Mouse (Mus musculus): Measurements from ENCODE around the gene Slc39a9. TPM values are rescaled to one million over a fixed set of nuclear protein-coding genes. Genes with fewer than 3 reads are reported as not detected.
A peak's percentile ranks its signal among the peaks of the same experiment; 100 is the strongest.

Gene Slc39a9
- polyA plus RNA-seq, 1 experiment from 2014 or later: 23.8 TPM

GRCm38 (mm10) chr12:80715915-80716314 lies 72.2 kb downstream of the Slc39a9 start:
- Histone ChIP-seq H3K4me1 (ENCODE audit: control insufficient read depth, insufficient read depth, low read length) (no peaks in the 10 kb centered on the region), H3K9me3 (ENCODE audit: control insufficient read depth, low read length) (no peaks in the 10 kb centered on the region), H3K4me3 (ENCODE audit: low read depth, low read length) (no peak overlapping the region), H3K4me2 (ENCODE audit: low read depth, severe bottlenecking) (no peak overlapping the region), H3K27ac (replicated peaks; ENCODE audit: low read depth, low read length) (no peak overlapping the region), H3K36me3 (ENCODE audit: control insufficient read depth, insufficient read depth, low read length) (no peaks in the 10 kb centered on the region), H3K27me3 (ENCODE audit: control insufficient read depth, insufficient read depth, low read length) (no peaks in the 10 kb centered on the region), H3K9ac (ENCODE audit: low read length) (no peak overlapping the region)
- WGBS: 83% methylated on average over 6 of the region's 6 CpGs
- DNase-seq (ENCODE audit: low spot score): no peak
- ATAC-seq (ENCODE audit: insufficient number of reproducible peaks, low FRiP score, low TSS enrichment, low read depth): no peak

- Histone ChIP-seq H3K9me3 (ENCODE audit: control insufficient read depth, low read length) (no peaks in the 10 kb centered on the region), H3K27ac (replicated peaks; ENCODE audit: low read depth, low read length) (no peak overlapping the region), H3K9ac (ENCODE audit: low read length) (no peak overlapping the region), H3K36me3 (ENCODE audit: control insufficient read depth, insufficient read depth, low read length) (no peaks in the 10 kb centered on the region), H3K4me2 (ENCODE audit: low read depth, severe bottlenecking) (no peak overlapping the region), H3K27me3 (ENCODE audit: control insufficient read depth, insufficient read depth, low read length) (no peaks in the 10 kb centered on the region), H3K4me1 (ENCODE audit: control insufficient read depth, insufficient read depth, low read length) (no peaks in the 10 kb centered on the region), H3K4me3 (ENCODE audit: low read depth, low read length) (no peak overlapping the region)
- WGBS: 86% methylated on average over 2 of the region's 2 CpGs
- no peak for ATAC-seq (ENCODE audit: insufficient number of reproducible peaks, low FRiP score, low TSS enrichment, low read depth)
- DNase-seq (ENCODE audit: low spot score): no peak
Observed at GRCm38 (mm10) chr12:80719141-80719540, 75.5 kb downstream of the Slc39a9 start.

- H3K36me3 ChIP-seq (ENCODE audit: control insufficient read depth, insufficient read depth, low read length): no peaks in the 10 kb centered on the region
- ATAC-seq (ENCODE audit: insufficient number of reproducible peaks, low FRiP score, low TSS enrichment, low read depth): no peak
- WGBS: 88% methylated on average over 12 of the region's 12 CpGs
- no peak for DNase-seq (ENCODE audit: low spot score)
- no peak overlapping the region for H3K4me3 ChIP-seq (ENCODE audit: low read depth, low read length)
- H3K9me3 ChIP-seq (ENCODE audit: control insufficient read depth, low read length): no peaks in the 10 kb centered on the region
- no peaks in the 10 kb centered on the region for H3K27me3 ChIP-seq (ENCODE audit: control insufficient read depth, insufficient read depth, low read length)
- no peak overlapping the region for H3K9ac ChIP-seq (ENCODE audit: low read length)
- H3K27ac ChIP-seq (replicated peaks; ENCODE audit: low read depth, low read length): no peak overlapping the region
- H3K4me2 ChIP-seq (ENCODE audit: low read depth, severe bottlenecking): no peak overlapping the region
- H3K4me1 ChIP-seq (ENCODE audit: control insufficient read depth, insufficient read depth, low read length): no peaks in the 10 kb centered on the region
Observed at GRCm38 (mm10) chr12:80720507-80720906, 76.8 kb downstream of the Slc39a9 start.

GRCm38 (mm10) chr12:80721458-80721857 lies 77.8 kb downstream of the Slc39a9 start:
- Histone ChIP-seq H3K9me3 (ENCODE audit: control insufficient read depth, low read length) (no peaks in the 10 kb centered on the region), H3K27me3 (ENCODE audit: control insufficient read depth, insufficient read depth, low read length) (no peaks in the 10 kb centered on the region), H3K4me1 (ENCODE audit: control insufficient read depth, insufficient read depth, low read length) (no peaks in the 10 kb centered on the region), H3K27ac (replicated peaks; ENCODE audit: low read depth, low read length) (no peak overlapping the region), H3K4me3 (ENCODE audit: low read depth, low read length) (no peak overlapping the region), H3K36me3 (ENCODE audit: control insufficient read depth, insufficient read depth, low read length) (no peaks in the 10 kb centered on the region), H3K4me2 (ENCODE audit: low read depth, severe bottlenecking) (no peak overlapping the region), H3K9ac (ENCODE audit: low read length) (no peak overlapping the region)
- DNase-seq (ENCODE audit: low spot score) (no peak), ATAC-seq (ENCODE audit: insufficient number of reproducible peaks, low FRiP score, low TSS enrichment, low read depth) (no peak)
- 81% methylated on average over 15 of the region's 15 CpGs for WGBS

GRCm38 (mm10) chr12:80724853-80725559 lies 81.3 kb downstream of the Slc39a9 start:
- peak; percentile 89 for DNase-seq (ENCODE audit: low spot score)
- Histone ChIP-seq H3K27ac (replicated peaks; ENCODE audit: low read depth, low read length) (no peak overlapping the region), H3K9me3 (ENCODE audit: control insufficient read depth, low read length) (no peaks in the 10 kb centered on the region), H3K4me2 (ENCODE audit: low read depth, severe bottlenecking) (no peak overlapping the region), H3K27me3 (ENCODE audit: control insufficient read depth, insufficient read depth, low read length) (no peaks in the 10 kb centered on the region), H3K4me1 (ENCODE audit: control insufficient read depth, insufficient read depth, low read length) (no peaks in the 10 kb centered on the region), H3K36me3 (ENCODE audit: control insufficient read depth, insufficient read depth, low read length) (no peaks in the 10 kb centered on the region), H3K4me3 (ENCODE audit: low read depth, low read length) (no peak overlapping the region), H3K9ac (ENCODE audit: low read length) (no peak overlapping the region)
- WGBS: 33% methylated on average over 10 of the region's 10 CpGs
- no peak for ATAC-seq (ENCODE audit: insufficient number of reproducible peaks, low FRiP score, low TSS enrichment, low read depth)

- Histone ChIP-seq H3K36me3 (ENCODE audit: control insufficient read depth, insufficient read depth, low read length) (no peaks in the 10 kb centered on the region), H3K9ac (ENCODE audit: low read length) (no peak overlapping the region), H3K4me3 (ENCODE audit: low read depth, low read length) (no peak overlapping the region), H3K27ac (replicated peaks; ENCODE audit: low read depth, low read length) (no peak overlapping the region), H3K9me3 (ENCODE audit: control insufficient read depth, low read length) (no peaks in the 10 kb centered on the region), H3K4me1 (ENCODE audit: control insufficient read depth, insufficient read depth, low read length) (no peaks in the 10 kb centered on the region), H3K27me3 (ENCODE audit: control insufficient read depth, insufficient read depth, low read length) (no peaks in the 10 kb centered on the region), H3K4me2 (ENCODE audit: low read depth, severe bottlenecking) (no peak overlapping the region)
- WGBS: 36% methylated on average over 1 of the region's 1 CpGs
- DNase-seq (ENCODE audit: low spot score) (no peak), ATAC-seq (ENCODE audit: insufficient number of reproducible peaks, low FRiP score, low TSS enrichment, low read depth) (no peak)
Observed at GRCm38 (mm10) chr12:80728207-80728606, 84.5 kb downstream of the Slc39a9 start.

- H3K9ac ChIP-seq (ENCODE audit: low read length): no peak overlapping the region
- ATAC-seq (ENCODE audit: insufficient number of reproducible peaks, low FRiP score, low TSS enrichment, low read depth): no peak
- no peak overlapping the region for H3K4me2 ChIP-seq (ENCODE audit: low read depth, severe bottlenecking)
- no peak overlapping the region for H3K4me3 ChIP-seq (ENCODE audit: low read depth, low read length)
- 46% methylated on average over 2 of the region's 2 CpGs for WGBS
- no peak overlapping the region for H3K27ac ChIP-seq (replicated peaks; ENCODE audit: low read depth, low read length)
- no peaks in the 10 kb centered on the region for H3K4me1 ChIP-seq (ENCODE audit: control insufficient read depth, insufficient read depth, low read length)
- DNase-seq (ENCODE audit: low spot score): no peak
- H3K36me3 ChIP-seq (ENCODE audit: control insufficient read depth, insufficient read depth, low read length): no peaks in the 10 kb centered on the region
- H3K9me3 ChIP-seq (ENCODE audit: control insufficient read depth, low read length): no peaks in the 10 kb centered on the region
- no peaks in the 10 kb centered on the region for H3K27me3 ChIP-seq (ENCODE audit: control insufficient read depth, insufficient read depth, low read length)
Observed at GRCm38 (mm10) chr12:80728814-80729213, 85.1 kb downstream of the Slc39a9 start.

GRCm38 (mm10) chr12:80729758-80730530 lies 86.3 kb downstream of the Slc39a9 start:
- no peaks in the 10 kb centered on the region for H3K36me3 ChIP-seq (ENCODE audit: control insufficient read depth, insufficient read depth, low read length)
- no peak overlapping the region for H3K4me3 ChIP-seq (ENCODE audit: low read depth, low read length)
- no peaks in the 10 kb centered on the region for H3K9me3 ChIP-seq (ENCODE audit: control insufficient read depth, low read length)
- H3K9ac ChIP-seq (ENCODE audit: low read length): no peak overlapping the region
- H3K4me1 ChIP-seq (ENCODE audit: control insufficient read depth, insufficient read depth, low read length): no peaks in the 10 kb centered on the region
- no peak overlapping the region for H3K4me2 ChIP-seq (ENCODE audit: low read depth, severe bottlenecking)
- ATAC-seq (ENCODE audit: insufficient number of reproducible peaks, low FRiP score, low TSS enrichment, low read depth) (no peak), DNase-seq (ENCODE audit: low spot score) (no peak)
- H3K27me3 ChIP-seq (ENCODE audit: control insufficient read depth, insufficient read depth, low read length): no peaks in the 10 kb centered on the region
- WGBS: 88% methylated on average over 12 of the region's 12 CpGs
- no peak overlapping the region for H3K27ac ChIP-seq (replicated peaks; ENCODE audit: low read depth, low read length)
